Mouse (Mus musculus) CH12.LX (cell line): ENCODE results near the gene Slc22a14.
A peak's percentile ranks its signal among the peaks of the same experiment; 100 is the strongest.

Experiments
- CHD1 ChIP-seq: IDR thresholded peaks from 2 replicates; pipeline ENCODE4 v1.6.1; 2012; ENCODE audit warnings: low read depth, low read length, improper control_type of control experiment, inconsistent platforms
- CTCF ChIP-seq, 2 experiments: IDR thresholded peaks in 1 of 2; conservative IDR thresholded peaks in 1 of 2; 2 replicates each; pipeline ENCODE4 v1.5.1; 2011 to 2012; ENCODE audit warnings: low read depth in 2 of 2, low read length in 2 of 2, improper control_type of control experiment in 1 of 2, inconsistent platforms in 1 of 2, mild to moderate bottlenecking in 1 of 2, moderate library complexity in 1 of 2
- EP300 ChIP-seq: IDR thresholded peaks from 2 replicates; pipeline ENCODE4 v1.6.1; 2011; ENCODE audit warnings: low read length, improper control_type of control experiment
- ETS1 ChIP-seq: conservative IDR thresholded peaks from 2 replicates; pipeline ENCODE4 v1.6.1; 2012; ENCODE audit warnings: low read depth, mild to moderate bottlenecking, inconsistent platforms, low read length, improper control_type of control experiment, moderate library complexity
- JUN ChIP-seq: IDR thresholded peaks from 2 replicates; pipeline ENCODE4 v1.6.1; 2011; ENCODE audit warnings: low read depth, mild to moderate bottlenecking, low read length, improper control_type of control experiment, moderate library complexity; ENCODE audit not compliant: insufficient read depth
- MAX ChIP-seq: IDR thresholded peaks from 2 replicates; pipeline ENCODE4 v1.6.1; 2011; ENCODE audit warnings: low read length, improper control_type of control experiment
- NRF1 ChIP-seq: IDR thresholded peaks from 2 replicates; pipeline ENCODE4 v1.6.1; 2014; ENCODE audit warnings: low read depth, mild to moderate bottlenecking, inconsistent platforms, low read length, improper control_type of control experiment, moderate library complexity
- POLR2A ChIP-seq: IDR thresholded peaks from 2 replicates; pipeline ENCODE4 v1.6.1; 2011; ENCODE audit warnings: low read depth, mild to moderate bottlenecking, improper control_type of control experiment, low read length
- POLR2AphosphoS2 ChIP-seq: IDR thresholded peaks from 2 replicates; pipeline ENCODE4 v1.6.1; 2011; ENCODE audit warnings: low read depth, low read length, improper control_type of control experiment
- SIN3A ChIP-seq: IDR thresholded peaks from 2 replicates; pipeline ENCODE4 v1.6.1; 2012; ENCODE audit warnings: low read length, improper control_type of control experiment, inconsistent platforms
- TBP ChIP-seq: conservative IDR thresholded peaks from 2 replicates; pipeline ENCODE4 v1.6.1; 2011; ENCODE audit warnings: low read depth, low read length, improper control_type of control experiment
- USF1 ChIP-seq: IDR thresholded peaks from 2 replicates; pipeline ENCODE4 v1.6.1; 2014; ENCODE audit warnings: low read depth, mild to moderate bottlenecking, inconsistent platforms, low read length, improper control_type of control experiment

DNA sequence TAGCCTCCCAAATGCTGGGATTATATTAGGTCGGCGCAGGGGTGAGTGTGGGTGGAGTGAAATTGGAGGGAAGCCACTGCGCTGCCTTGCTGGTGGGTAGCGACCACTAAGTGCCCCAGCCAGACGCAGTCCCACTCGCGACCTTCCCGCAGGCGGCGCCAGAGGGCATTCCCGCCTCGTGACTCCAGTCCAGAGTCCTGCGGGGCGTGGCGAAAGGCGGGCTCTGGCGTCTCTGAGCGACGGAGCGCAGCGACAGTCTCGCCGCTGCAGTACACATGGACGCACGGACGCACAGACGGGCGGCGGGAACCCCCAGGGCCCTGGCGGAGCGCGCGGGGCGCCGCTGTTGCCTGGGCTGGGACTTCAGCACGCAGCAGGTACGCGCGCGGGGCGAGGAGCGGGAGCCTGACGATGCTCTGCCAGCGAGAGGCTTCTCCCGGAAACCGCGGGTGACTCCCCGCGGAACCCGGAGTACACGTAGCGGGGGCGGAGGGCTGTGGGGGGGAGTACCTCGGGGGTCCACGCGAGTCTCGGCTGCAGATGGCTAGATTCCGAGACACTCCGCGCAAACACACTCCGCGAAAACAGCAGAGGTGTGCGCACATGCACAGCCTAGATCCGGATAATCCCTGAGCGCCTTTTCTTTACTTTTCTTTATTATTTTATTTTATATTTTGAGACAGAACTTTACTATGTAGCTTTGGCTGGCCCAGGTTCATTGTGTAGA, 7.9 kb downstream of the Slc22a14 start, which contains the start of gene Xylb:
- TF ChIP-seq ETS1 (no peak; the same call in 1 of the 2 replicates), EP300 (no peak), CTCF (conservative IDR thresholded peaks at IDR 0.05 in 1 of 2, IDR thresholded peaks at IDR 0.05 in 1 of 2; ENCODE audit: low read depth in 2 of 2, low read length in 2 of 2) (peak in 1 of 2 experiments; percentile 81; a peak in 2 of 4 replicates), JUN (no peak), USF1 (peak; percentile 64), POLR2A (peak; percentile 80), POLR2AphosphoS2 (no peak), MAX (peak; percentile 89), TBP (no peak), SIN3A (peak; percentile 71; the same call in 1 of the 2 replicates), NRF1 (peak; percentile 39; the same call in 1 of the 2 replicates), CHD1 (no peak)
